Mouse (Mus musculus) liver, adult (tissue): ENCODE data around the gene Enpp4.

ENCODE experiments used
- GATA4 ChIP-seq: IDR thresholded peaks from 2 replicates; pipeline ENCODE4 v1.6.1; 2014; ENCODE audit warnings: mild to moderate bottlenecking, low read length; ENCODE audit not compliant: insufficient replicate concordance

Enpp4 gene

GRCm38 (mm10) chr17:44071680-44072079, 33.9 kb downstream of the Enpp4 start:
- no peak for TF ChIP-seq GATA4

GRCm38 (mm10) chr17:44068876-44069275, 36.7 kb downstream of the Enpp4 start:
- TF ChIP-seq GATA4, result no peak

- no peak for TF ChIP-seq GATA4
These were observed 44.2 kb downstream of the Enpp4 start for GRCm38 (mm10) chr17:44061289-44061890.

GRCm38 (mm10) chr17:44060781-44061180, 44.8 kb downstream of the Enpp4 start:
- TF ChIP-seq GATA4, result no peak

- no peak for TF ChIP-seq GATA4
These were observed 47.5 kb downstream of the Enpp4 start for GRCm38 (mm10) chr17:44058145-44058544.

- TF ChIP-seq GATA4, result no peak
These were observed 48.5 kb downstream of the Enpp4 start for GRCm38 (mm10) chr17:44057123-44057522.

GRCm38 (mm10) chr17:44053427-44053826, 52.2 kb downstream of the Enpp4 start:
- TF ChIP-seq GATA4, result no peak
